Mouse (Mus musculus) hindbrain, embryonic 11.5 days (tissue): ENCODE results near the gene Map4k3. TPM values are rescaled to one million over a fixed set of nuclear protein-coding genes. Genes with fewer than 3 reads are reported as not detected.
"Not testable (repeated sequence)": the region's sequence is repeated elsewhere in the genome, so short reads cannot be mapped to it uniquely, and the experiment has no call there.

Source experiments
- ATAC-seq: fragments of 200-750 bp; cut with Nextera tagmentation; 2 replicates; pipeline ENCODE4 v1.8.0; 2017; ENCODE audit warnings: mild to moderate bottlenecking, moderate TSS enrichment, moderate library complexity; ENCODE audit not compliant: low FRiP score
- DNase-seq: peaks from one replicate; pipeline ENCODE4 v3.0.0-alpha.2; 2015; ENCODE audit warnings: low spot score
- H3K27ac ChIP-seq: fragments of 300-500 bp; sonication (generic); 2 replicates; pipeline ENCODE4 v1.5.1; 2014; ENCODE audit warnings: mild to moderate bottlenecking, low read depth, low read length
- H3K27me3 ChIP-seq: fragments of 300-500 bp; sonication (generic); 2 replicates; pipeline ENCODE4 v1.6.1; 2014; ENCODE audit warnings: mild to moderate bottlenecking, low read length, moderate library complexity, mixed read lengths; ENCODE audit not compliant: control insufficient read depth, insufficient read depth
- H3K36me3 ChIP-seq: fragments of 300-500 bp; sonication (generic); 2 replicates; pipeline ENCODE4 v1.6.1; 2014; ENCODE audit warnings: mild to moderate bottlenecking, low read length, moderate library complexity, mixed read lengths; ENCODE audit not compliant: control insufficient read depth, insufficient read depth
- H3K4me1 ChIP-seq: fragments of 300-500 bp; sonication (generic); replicated peaks from 2 replicates; pipeline ENCODE4 v1.6.1; 2014; ENCODE audit warnings: low read length, mixed read lengths; ENCODE audit not compliant: control insufficient read depth, insufficient read depth
- H3K4me2 ChIP-seq: fragments of 300-500 bp; sonication (generic); replicated peaks from 2 replicates; pipeline ENCODE4 v1.6.1; 2014; ENCODE audit warnings: mild to moderate bottlenecking, low read depth, low read length
- H3K4me3 ChIP-seq: fragments of 300-500 bp; sonication (generic); 2 replicates; pipeline ENCODE4 v1.5.1; 2014; ENCODE audit warnings: low read depth, low read length
- H3K9ac ChIP-seq: fragments of 300-500 bp; sonication (generic); 2 replicates; pipeline ENCODE4 v1.6.1; 2014; ENCODE audit warnings: low read depth, low read length
- H3K9me3 ChIP-seq: fragments of 300-500 bp; sonication (generic); 2 replicates; pipeline ENCODE4 v1.6.1; 2016; ENCODE audit warnings: low read length; ENCODE audit not compliant: control insufficient read depth
- WGBS: fragments of 180-500 bp; shearing (Covaris S2); extraction: QIAGEN DNeasy Blood & Tissue Kit; methylation state at CpG from one replicate; pipeline ENCODE4 v1.1.7; 2014; 5-methylcytosine and 5-hydroxymethylcytosine counted together
- polyA plus RNA-seq: library from polyadenylated mRNA; unstranded; fragments of >200 nt; fragmentation: Nextera tagmentation; extraction: Ambion mirVana; gene quantifications from 2 replicates; pipeline ENCODE4 v1.2.1, GENCODE M21; 2014

Gene Map4k3
- polyA plus RNA-seq, 1 experiment from 2014 or later: 27.5 TPM

- no peak overlapping the region for H3K27ac ChIP-seq
- H3K36me3 ChIP-seq: no peaks in the 10 kb centered on the region
- DNase-seq (no peak), ATAC-seq (no peak)
- 76% methylated on average over 12 of the region's 12 CpGs for WGBS
- no peaks in the 10 kb centered on the region for H3K27me3 ChIP-seq
- H3K9me3 ChIP-seq: no peaks in the 10 kb centered on the region
- H3K4me3 ChIP-seq: no peak overlapping the region
- no peak overlapping the region for H3K4me2 ChIP-seq
- H3K4me1 ChIP-seq: no peaks in the 10 kb centered on the region
- no peak overlapping the region for H3K9ac ChIP-seq
These were observed 5.0 kb upstream of the Map4k3 start for GRCm38 (mm10) chr17:80733121-80733800.

- no peak for ATAC-seq
- Histone ChIP-seq H3K9ac (no peak overlapping the region), H3K4me2 (no peak overlapping the region), H3K4me3 (no peak overlapping the region), H3K36me3 (no peaks in the 10 kb centered on the region), H3K27me3 (no peaks in the 10 kb centered on the region), H3K27ac (no peak overlapping the region), H3K9me3 (no peaks in the 10 kb centered on the region), H3K4me1 (no peaks in the 10 kb centered on the region)
- no peak for DNase-seq
- 93% methylated on average over 4 of the region's 4 CpGs for WGBS
These were observed 4.0 kb upstream of the Map4k3 start for GRCm38 (mm10) chr17:80732256-80732655.

- not testable (repeated sequence) for H3K27ac ChIP-seq, DNase-seq, H3K4me2 ChIP-seq, H3K9me3 ChIP-seq, H3K4me1 ChIP-seq, H3K36me3 ChIP-seq, H3K27me3 ChIP-seq, ATAC-seq, H3K9ac ChIP-seq, H3K4me3 ChIP-seq
- WGBS: 89% methylated on average over 6 of the region's 6 CpGs
These were observed 2.0 kb upstream of the Map4k3 start for GRCm38 (mm10) chr17:80730283-80730682.

GRCm38 (mm10) chr17:80729825-80730224 lies 1.5 kb upstream of the Map4k3 start:
- no peak overlapping the region for H3K27ac ChIP-seq
- WGBS: 90% methylated on average over 5 of the region's 5 CpGs
- no peak overlapping the region for H3K9ac ChIP-seq
- H3K4me2 ChIP-seq: no peak overlapping the region
- H3K4me1 ChIP-seq: peaks cover 6% of the 10 kb centered on the region
- H3K36me3 ChIP-seq: no peaks in the 10 kb centered on the region
- DNase-seq: no peak
- no peaks in the 10 kb centered on the region for H3K9me3 ChIP-seq
- no peaks in the 10 kb centered on the region for H3K27me3 ChIP-seq
- no peak overlapping the region for H3K4me3 ChIP-seq
- ATAC-seq: no peak

GRCm38 (mm10) chr17:80729080-80729749 lies 930 bp upstream of the Map4k3 start:
- 39% methylated on average over 9 of the region's 9 CpGs for WGBS
- no peak for DNase-seq

GRCm38 (mm10) chr17:80727341-80727951 lies 839 bp downstream of the Map4k3 start:
- Histone ChIP-seq H3K36me3 (no peaks in the 10 kb centered on the region), H3K9ac (peak overlapping the region; percentile 98), H3K27ac (peak overlapping the region; percentile 96), H3K4me1 (peaks cover 6% of the 10 kb centered on the region), H3K9me3 (no peaks in the 10 kb centered on the region), H3K27me3 (no peaks in the 10 kb centered on the region), H3K4me2 (peak overlapping the region; percentile 63), H3K4me3 (peak overlapping the region; percentile 95)
- DNase-seq (peak; percentile 74), ATAC-seq (peak; percentile 77)
- WGBS: under 1% methylated on average over 34 of the region's 54 CpGs

More at GRCm38 (mm10) chr17:80729080-80729749, 930 bp upstream of the Map4k3 start:
- Histone ChIP-seq H3K9me3 (no peaks in the 10 kb centered on the region), H3K27me3 (no peaks in the 10 kb centered on the region), H3K27ac (no peak overlapping the region), H3K4me3 (no peak overlapping the region), H3K4me2 (peak overlapping the region; percentile 63; the same call in 1 of the 2 replicates), H3K36me3 (no peaks in the 10 kb centered on the region), H3K9ac (no peak overlapping the region), H3K4me1 (peaks cover 6% of the 10 kb centered on the region)
- ATAC-seq: no peak

- ATAC-seq (no peak), DNase-seq (peak; percentile 30)
- H3K9me3 ChIP-seq: no peaks in the 10 kb centered on the region
- H3K4me2 ChIP-seq: peak overlapping the region; percentile 63
- H3K27me3 ChIP-seq: no peaks in the 10 kb centered on the region
- H3K9ac ChIP-seq: peak overlapping the region; percentile 98
- H3K27ac ChIP-seq: no peak overlapping the region
- peaks cover 6% of the 10 kb centered on the region for H3K4me1 ChIP-seq
- peak overlapping the region; percentile 95 for H3K4me3 ChIP-seq
- WGBS: 17% methylated on average over 8 of the region's 8 CpGs
- no peaks in the 10 kb centered on the region for H3K36me3 ChIP-seq
These were observed 1.5 kb downstream of the Map4k3 start for GRCm38 (mm10) chr17:80726821-80727220.

GRCm38 (mm10) chr17:80723092-80723491 lies 5.2 kb downstream of the Map4k3 start:
- no peaks in the 10 kb centered on the region for H3K36me3 ChIP-seq
- 87% methylated on average over 6 of the region's 6 CpGs for WGBS
- no peaks in the 10 kb centered on the region for H3K9me3 ChIP-seq
- DNase-seq (no peak), ATAC-seq (no peak)
- H3K4me2 ChIP-seq: no peak overlapping the region
- H3K9ac ChIP-seq: no peak overlapping the region
- no peak overlapping the region for H3K27ac ChIP-seq
- no peak overlapping the region for H3K4me3 ChIP-seq
- H3K4me1 ChIP-seq: peaks cover 6% of the 10 kb centered on the region
- no peaks in the 10 kb centered on the region for H3K27me3 ChIP-seq
